Mouse (Mus musculus): ENCODE data around the gene Eif4e3. TPM values are rescaled to one million over a fixed set of nuclear protein-coding genes. Genes with fewer than 3 reads are reported as not detected.

Gene Eif4e3
- polyA plus RNA-seq, 1 experiment: 10.6 TPM

DNA sequence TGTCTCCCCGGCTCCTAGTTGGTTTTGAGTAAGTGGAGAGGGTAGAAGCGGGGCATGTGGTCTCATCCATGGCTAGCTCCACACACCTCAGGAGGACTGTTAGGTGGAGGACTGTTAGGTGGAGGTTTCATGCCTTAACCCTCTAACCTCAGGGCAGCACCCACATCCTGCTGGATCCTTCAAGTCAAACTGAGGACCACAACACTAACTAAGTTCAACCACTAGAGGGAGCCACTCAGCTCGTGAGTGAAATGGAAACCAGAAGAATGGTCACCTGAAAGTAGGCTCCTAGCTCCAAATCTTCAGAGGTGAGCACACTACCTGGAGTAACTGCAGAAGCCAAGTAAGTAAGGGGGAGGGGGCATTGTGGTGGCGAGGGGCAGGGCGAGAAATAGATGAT lies 18.3 kb upstream of the Eif4e3 start:
- DNase-seq (ENCODE audit: low read depth): peak; percentile 41
- TF ChIP-seq POLR2A (IDR thresholded peaks at IDR 0.05; ENCODE audit: borderline replicate concordance, extremely low read depth, insufficient read depth, insufficient read length, poor library complexity, severe bottlenecking) (no peak), CTCF (IDR thresholded peaks at IDR 0.05; ENCODE audit: borderline replicate concordance, extremely low read depth, insufficient read depth, insufficient read length) (peak; percentile 54; the same call in 1 of the 2 replicates)

DNA sequence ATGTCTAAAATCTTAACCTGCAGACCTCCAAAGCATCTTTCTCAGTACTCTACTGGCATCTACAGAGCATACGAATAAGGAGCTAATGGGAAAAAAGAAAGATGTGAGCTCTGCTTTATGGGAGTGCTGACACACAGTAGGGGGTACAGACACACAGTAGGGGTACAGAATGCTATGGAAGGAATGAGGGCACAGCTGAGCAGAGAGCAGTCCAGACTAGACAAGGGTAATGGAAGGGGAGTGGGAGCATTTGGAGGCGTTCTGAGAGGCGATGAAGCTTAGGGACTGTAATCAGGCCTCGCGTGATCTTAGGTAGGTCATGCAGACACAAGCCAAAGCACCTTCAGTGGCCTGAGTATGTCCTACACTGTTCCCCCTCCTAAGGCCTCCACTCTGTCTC lies 17.4 kb upstream of the Eif4e3 start:
- TF ChIP-seq POLR2A (IDR thresholded peaks at IDR 0.05; ENCODE audit: borderline replicate concordance, extremely low read depth, insufficient read depth, insufficient read length, poor library complexity, severe bottlenecking) (no peak), CTCF (IDR thresholded peaks at IDR 0.05; ENCODE audit: borderline replicate concordance, extremely low read depth, insufficient read depth, insufficient read length) (no peak)

DNA sequence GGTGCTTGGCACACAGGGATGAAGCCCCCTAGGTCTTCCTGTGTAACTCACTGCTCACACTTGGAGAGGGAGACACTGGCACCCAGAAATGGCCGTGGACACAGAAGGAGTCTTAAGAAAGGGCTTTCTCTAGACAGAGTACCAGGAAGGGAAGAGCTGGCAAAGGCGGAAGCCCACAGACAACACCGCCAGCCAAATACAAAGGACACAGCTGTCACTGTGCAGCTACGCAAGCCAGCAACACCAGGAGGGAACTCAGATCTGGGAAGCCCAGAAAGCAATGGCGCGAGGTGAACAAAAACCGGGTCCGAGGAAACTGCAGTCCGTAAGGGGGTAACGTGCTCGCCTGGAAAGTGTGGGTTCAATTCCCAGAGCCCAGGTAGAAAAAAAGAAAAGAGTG lies 11.5 kb upstream of the Eif4e3 start:
- peak; percentile 75 for DNase-seq (ENCODE audit: low read depth)
- TF ChIP-seq CTCF (IDR thresholded peaks at IDR 0.05; ENCODE audit: borderline replicate concordance, extremely low read depth, insufficient read depth, insufficient read length): no peak

More for the DNA sequence above, 17.4 kb upstream of the Eif4e3 start:
- no peak for DNase-seq (ENCODE audit: low read depth)

DNA sequence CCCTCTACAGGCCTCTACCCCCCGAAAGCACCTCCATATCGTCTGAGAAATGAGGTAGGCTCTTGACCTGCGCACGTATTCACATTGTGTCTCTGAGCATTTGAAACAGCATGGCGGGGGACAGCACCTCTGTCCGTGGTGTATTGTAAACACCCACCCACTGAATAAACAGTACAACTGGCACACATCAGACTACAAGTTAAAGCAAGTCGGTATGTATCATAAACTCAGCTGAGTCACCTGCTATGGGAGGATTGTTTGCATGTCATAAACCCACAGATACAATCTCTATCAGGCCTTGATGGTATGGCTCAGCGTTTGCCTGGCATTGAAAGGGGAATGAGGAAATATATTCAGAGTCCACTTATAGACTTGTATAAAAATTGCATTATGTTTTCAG lies 10.8 kb upstream of the Eif4e3 start:
- TF ChIP-seq CTCF (IDR thresholded peaks at IDR 0.05; ENCODE audit: borderline replicate concordance, extremely low read depth, insufficient read depth, insufficient read length) (no peak), POLR2A (IDR thresholded peaks at IDR 0.05; ENCODE audit: borderline replicate concordance, extremely low read depth, insufficient read depth, insufficient read length, poor library complexity, severe bottlenecking) (no peak)
- no peak for DNase-seq (ENCODE audit: low read depth)

DNA sequence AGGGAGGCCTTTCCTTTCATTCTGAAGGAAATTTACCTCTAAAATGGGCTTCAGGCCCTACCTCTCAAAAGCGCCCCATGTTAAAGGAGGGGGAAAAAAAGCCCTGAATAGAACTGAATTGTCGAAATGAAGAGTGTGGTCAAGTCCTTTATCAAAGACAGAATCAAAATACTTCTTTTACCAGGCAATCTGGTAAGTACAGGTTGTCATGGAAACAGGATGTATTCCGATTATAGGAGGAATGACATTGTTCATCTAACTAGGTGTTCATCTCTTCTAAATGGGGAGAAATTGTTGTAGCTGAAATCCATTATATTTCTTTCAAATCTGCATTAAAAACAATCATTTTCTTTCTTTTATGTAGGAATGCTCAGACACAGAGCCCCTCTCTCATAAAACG lies 7.9 kb upstream of the Eif4e3 start:
- no peak for TF ChIP-seq POLR2A (IDR thresholded peaks at IDR 0.05; ENCODE audit: borderline replicate concordance, extremely low read depth, insufficient read depth, insufficient read length, poor library complexity, severe bottlenecking)
- no peak for TF ChIP-seq CTCF (IDR thresholded peaks at IDR 0.05; ENCODE audit: borderline replicate concordance, extremely low read depth, insufficient read depth, insufficient read length)
- DNase-seq (ENCODE audit: low read depth): peak; percentile 52

DNA sequence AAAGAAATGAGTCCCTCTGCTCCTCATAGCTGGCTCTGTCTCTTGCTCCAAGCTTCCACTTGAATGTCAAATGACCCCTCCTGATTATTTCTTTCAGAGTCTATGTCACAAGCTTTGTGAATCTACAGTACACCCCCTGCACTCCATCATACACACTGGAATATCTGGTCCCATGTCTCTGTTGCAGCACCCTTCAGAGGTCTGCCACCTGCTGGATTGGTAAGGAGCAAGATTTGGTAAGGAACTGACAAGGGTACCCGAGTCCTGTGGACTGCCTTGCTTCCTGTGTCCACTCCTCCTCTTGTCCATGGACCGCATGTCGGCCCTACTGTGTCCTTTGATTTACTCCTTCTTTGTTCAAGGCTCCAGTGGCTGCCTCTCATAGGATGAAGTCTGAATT lies 5.2 kb upstream of the Eif4e3 start:
- no peak for DNase-seq (ENCODE audit: low read depth)

DNA sequence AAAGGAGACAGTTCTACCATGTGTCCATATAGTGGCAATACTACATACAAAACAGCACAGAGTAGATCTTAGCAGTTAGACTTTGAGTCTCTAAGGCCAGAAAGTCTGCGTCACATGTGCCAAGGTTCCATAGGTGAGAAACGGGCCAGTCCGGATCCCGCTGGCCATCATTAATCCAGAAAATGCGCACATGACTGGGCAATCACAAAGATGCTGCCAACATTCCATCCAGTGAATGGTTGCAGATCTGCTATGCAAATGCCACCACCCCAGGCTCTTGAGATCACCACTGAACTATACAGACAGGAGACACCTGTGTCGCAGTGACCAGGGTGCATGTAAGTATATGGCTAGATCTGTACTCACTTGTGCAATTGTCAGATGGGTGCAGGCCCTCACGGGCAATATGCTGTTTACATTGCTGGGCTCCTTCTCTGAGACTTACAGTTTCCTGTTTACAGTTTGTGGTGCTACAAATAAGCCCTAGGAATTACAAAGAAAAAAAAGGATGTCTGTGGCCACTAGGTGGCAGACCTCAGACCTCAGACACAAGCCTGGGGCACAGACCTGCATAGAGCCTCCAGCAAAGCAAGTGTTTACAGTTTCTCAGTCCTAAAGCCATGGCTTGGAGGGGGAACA lies 4.0 kb upstream of the Eif4e3 start:
- TF ChIP-seq POLR2A (IDR thresholded peaks at IDR 0.05; ENCODE audit: borderline replicate concordance, extremely low read depth, insufficient read depth, insufficient read length, poor library complexity, severe bottlenecking) (no peak), CTCF (IDR thresholded peaks at IDR 0.05; ENCODE audit: borderline replicate concordance, extremely low read depth, insufficient read depth, insufficient read length) (peak; percentile 74; the same call in 1 of the 2 replicates)
- DNase-seq (ENCODE audit: low read depth): peak; percentile 90

More for the DNA sequence above, 5.2 kb upstream of the Eif4e3 start:
- TF ChIP-seq POLR2A (IDR thresholded peaks at IDR 0.05; ENCODE audit: borderline replicate concordance, extremely low read depth, insufficient read depth, insufficient read length, poor library complexity, severe bottlenecking) (no peak), CTCF (IDR thresholded peaks at IDR 0.05; ENCODE audit: borderline replicate concordance, extremely low read depth, insufficient read depth, insufficient read length) (peak; percentile 21; the same call in 1 of the 2 replicates)

DNA sequence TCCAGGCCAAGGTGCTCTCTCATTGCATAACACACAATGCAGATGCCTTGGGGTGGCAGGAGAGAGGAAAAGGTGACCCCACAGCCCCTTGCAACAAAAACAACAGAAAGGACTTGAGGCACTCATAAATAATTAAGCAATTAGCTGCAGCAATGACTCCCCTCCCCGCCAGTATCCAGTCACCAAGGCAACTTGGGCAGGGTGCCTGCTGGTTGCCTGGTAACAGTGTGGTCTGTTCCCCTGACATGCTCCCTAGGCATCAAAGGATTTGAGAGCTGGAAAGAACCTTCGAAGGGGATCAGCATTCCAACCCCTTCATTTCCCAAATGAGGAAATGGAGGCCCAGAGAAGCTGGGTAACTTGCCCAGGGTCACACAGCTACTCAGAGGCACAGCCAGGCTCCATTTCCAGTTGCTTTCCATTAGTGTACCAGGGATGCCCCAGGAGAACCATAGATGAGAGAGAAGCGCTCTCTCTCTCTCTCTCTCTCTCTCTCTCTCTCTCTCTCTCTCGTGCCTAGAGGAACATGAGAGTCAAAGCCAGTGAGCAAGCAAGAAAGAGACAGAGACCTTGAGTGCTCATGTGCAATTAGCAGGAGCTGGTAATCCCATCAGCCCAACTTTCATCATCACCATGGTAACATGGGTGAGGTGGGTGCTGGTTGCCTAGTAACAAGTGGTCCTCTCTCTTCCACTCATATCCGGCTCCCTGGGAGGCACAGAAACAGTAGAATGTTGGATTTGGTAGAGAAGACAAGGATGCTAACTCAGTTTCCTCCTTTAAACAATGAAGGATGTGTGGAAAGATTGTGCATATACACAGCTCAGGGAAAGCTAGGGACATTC lies 3.1 kb upstream of the Eif4e3 start:
- TF ChIP-seq POLR2A (IDR thresholded peaks at IDR 0.05; ENCODE audit: borderline replicate concordance, extremely low read depth, insufficient read depth, insufficient read length, poor library complexity, severe bottlenecking) (no peak), CTCF (IDR thresholded peaks at IDR 0.05; ENCODE audit: borderline replicate concordance, extremely low read depth, insufficient read depth, insufficient read length) (no peak)
- peak; percentile 97 for DNase-seq (ENCODE audit: low read depth)

DNA sequence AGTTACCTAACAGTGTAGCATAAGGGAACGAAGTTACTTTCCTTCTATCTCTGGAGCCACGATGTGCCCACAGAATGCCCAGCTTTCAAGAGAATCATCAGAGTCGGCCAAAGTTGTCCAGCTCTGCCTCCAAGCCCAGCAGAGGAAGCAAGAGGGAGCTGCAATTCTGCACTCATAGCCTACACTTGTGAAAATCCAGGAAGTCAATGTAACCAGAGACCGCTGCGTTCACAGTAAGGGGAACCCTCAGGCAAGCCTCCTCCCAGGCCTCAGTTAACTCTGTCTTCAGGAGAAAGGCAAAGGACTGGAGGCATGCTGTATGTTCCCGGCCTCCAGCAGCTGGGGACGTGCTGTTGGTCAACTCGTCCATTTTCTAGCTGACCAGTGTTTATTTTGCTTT lies 719 bp upstream of the Eif4e3 start:
- TF ChIP-seq CTCF (IDR thresholded peaks at IDR 0.05; ENCODE audit: borderline replicate concordance, extremely low read depth, insufficient read depth, insufficient read length) (no peak), POLR2A (IDR thresholded peaks at IDR 0.05; ENCODE audit: borderline replicate concordance, extremely low read depth, insufficient read depth, insufficient read length, poor library complexity, severe bottlenecking) (no peak)
- DNase-seq (ENCODE audit: low read depth): no peak

DNA sequence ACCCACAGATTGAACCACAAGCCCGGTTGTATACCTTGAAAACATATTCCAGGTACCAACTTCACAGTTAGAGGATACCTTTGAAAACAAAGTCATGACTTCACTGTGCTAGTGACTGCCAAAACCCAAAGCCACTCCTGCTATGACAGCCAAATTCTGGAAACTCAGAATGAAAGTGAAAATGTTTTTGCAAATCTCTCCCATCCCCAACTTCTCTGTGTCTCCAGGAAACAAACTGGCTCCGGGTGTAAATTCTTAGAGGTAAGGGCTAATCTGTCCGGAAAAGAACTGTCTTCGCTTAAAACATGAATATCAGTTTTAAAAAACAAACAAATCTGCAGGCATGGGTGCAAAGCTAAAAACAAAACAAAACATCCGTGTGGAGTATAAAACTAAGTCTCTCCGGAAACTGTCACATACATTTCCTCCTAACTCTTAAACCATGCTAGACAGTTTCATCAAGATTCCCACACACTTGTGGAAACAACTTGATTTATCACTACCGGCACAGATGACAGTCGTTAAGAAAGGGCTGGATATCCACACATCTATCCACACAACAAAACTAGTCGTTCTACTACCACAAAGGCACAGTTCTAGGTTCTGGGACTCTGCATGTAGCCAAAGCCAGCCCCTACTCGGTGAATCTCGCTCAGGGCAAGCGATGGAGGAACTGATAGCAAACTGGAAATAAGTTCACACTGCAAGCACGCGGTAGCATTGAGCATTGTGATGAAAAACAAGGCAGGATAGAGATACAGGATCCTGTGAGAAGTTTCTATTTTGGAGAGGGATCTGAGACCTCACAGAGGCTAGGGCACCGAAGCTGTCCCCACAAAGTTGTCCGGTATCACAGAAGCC lies 884 bp downstream of the Eif4e3 start:
- TF ChIP-seq POLR2A (IDR thresholded peaks at IDR 0.05; ENCODE audit: borderline replicate concordance, extremely low read depth, insufficient read depth, insufficient read length, poor library complexity, severe bottlenecking): no peak
- TF ChIP-seq CTCF (IDR thresholded peaks at IDR 0.05; ENCODE audit: borderline replicate concordance, extremely low read depth, insufficient read depth, insufficient read length): no peak
- DNase-seq (ENCODE audit: low read depth): peak; percentile 43

DNA sequence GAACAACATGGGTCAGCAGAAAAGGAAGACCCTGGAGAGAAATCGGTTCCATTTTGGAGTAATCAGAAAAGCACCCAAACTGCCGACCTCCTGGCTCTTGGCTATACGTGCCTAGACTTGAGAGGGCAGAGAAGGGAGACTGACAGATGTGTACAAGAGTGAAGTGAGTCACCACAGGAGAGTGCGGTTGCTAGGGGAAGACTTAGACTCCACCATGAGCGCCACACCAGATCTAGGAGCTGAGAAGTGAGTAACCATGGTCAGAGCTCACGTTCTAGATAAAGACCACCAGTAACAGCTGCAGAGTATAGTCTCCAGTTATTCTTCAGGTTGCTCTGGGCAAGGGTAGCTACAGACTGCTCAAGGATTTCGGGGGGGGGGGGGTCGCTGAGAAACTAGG lies 3.3 kb downstream of the Eif4e3 start:
- DNase-seq (ENCODE audit: low read depth): no peak
- TF ChIP-seq POLR2A (IDR thresholded peaks at IDR 0.05; ENCODE audit: borderline replicate concordance, extremely low read depth, insufficient read depth, insufficient read length, poor library complexity, severe bottlenecking): no peak
- no peak for TF ChIP-seq CTCF (IDR thresholded peaks at IDR 0.05; ENCODE audit: borderline replicate concordance, extremely low read depth, insufficient read depth, insufficient read length)

Measured in brain, embryonic 14.5 days (tissue).